In the genomic region with DNA sequence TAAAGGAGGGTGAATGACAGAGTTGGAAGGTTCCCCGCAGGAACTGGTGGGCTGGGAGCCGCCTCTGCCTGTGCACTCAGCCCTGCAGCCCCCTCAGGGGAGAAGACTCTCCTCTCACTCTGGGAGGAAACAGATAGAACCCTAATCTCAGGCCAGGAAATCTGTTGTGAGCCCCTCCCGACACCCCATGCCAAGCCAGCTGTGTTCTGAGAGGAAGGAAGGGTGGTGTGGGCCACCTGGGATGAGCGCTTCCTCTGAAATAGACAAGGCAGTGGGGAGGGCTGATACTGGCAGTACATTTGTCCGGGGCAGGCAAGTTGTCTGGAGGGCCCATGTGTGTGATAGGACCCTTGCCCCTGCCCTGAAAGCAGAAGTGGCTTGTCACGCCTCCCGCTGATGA, we compare ENCODE assay signal across 12 mouse cellular contexts. TPM values are rescaled to one million over a fixed set of nuclear protein-coding genes. Genes with fewer than 3 reads are reported as not detected.
DNase-seq lines count a peak whose midpoint lies in the region; ATAC-seq lines count a peak whose summit lies in the region.
"Had no signal": no experiment of that assay in that cellular context is flagged by ENCODE, and none has a peak within 500 bp of the region (broad histone marks: within the 10 kb centered on the region; RNA-seq: fewer than 3 reads in every experiment).

No protein-coding gene starts in this region.

- DNase-seq in embryonic facial prominence, embryonic 14.5 days (ENCODE audit: low spot score) = peak; percentile 9
- no peak for DNase-seq in embryonic facial prominence, embryonic 10.5 days (ENCODE audit: low spot score)
- no peak for DNase-seq in midbrain, embryonic 10.5 days (ENCODE audit: low spot score)
- no peak for DNase-seq in midbrain, embryonic 11.5 days (ENCODE audit: low spot score, missing footprints)
- no peak for DNase-seq in liver, embryonic 11.5 days (ENCODE audit: low spot score)
- peak; percentile 52 for DNase-seq in thymus, postnatal 25 days
- DNase-seq: cerebellum, adult 18-20 months had no signal

- ATAC-seq in embryonic facial prominence, embryonic 14.5 days (ENCODE audit: low read depth) = no peak
- no peak for ATAC-seq in midbrain, embryonic 11.5 days (ENCODE audit: low FRiP score)
- peak; percentile 47; the same call in 1 of the 2 replicates for ATAC-seq in liver, embryonic 11.5 days (replicated peaks; ENCODE audit: low FRiP score)
- no peak for ATAC-seq in erythroblast, adult 5-6 weeks (replicated peaks; ENCODE audit: low FRiP score, poor library complexity, severe bottlenecking)
- ATAC-seq in erythroid progenitor cell, adult 5-6 weeks (replicated peaks; ENCODE audit: low FRiP score, poor library complexity, severe bottlenecking) = no peak
- ATAC-seq: midbrain, embryonic 13.5 days had no signal

- H3K36me3 ChIP-seq in embryonic facial prominence, embryonic 14.5 days (ENCODE audit: control insufficient read depth, insufficient read depth, low read length) = no peaks in the 10 kb centered on the region
- H3K36me3 ChIP-seq in embryonic facial prominence, embryonic 10.5 days (replicated peaks) = no peaks in the 10 kb centered on the region
- H3K36me3 ChIP-seq in midbrain, embryonic 10.5 days = no peaks in the 10 kb centered on the region
- no peaks in the 10 kb centered on the region for H3K36me3 ChIP-seq in midbrain, embryonic 11.5 days (ENCODE audit: control insufficient read depth, insufficient read depth, low read length)
- no peaks in the 10 kb centered on the region for H3K36me3 ChIP-seq in liver, embryonic 11.5 days (ENCODE audit: control insufficient read depth, insufficient read depth, low read length)
- H3K36me3 ChIP-seq: G1E; limb, embryonic 13.5 days; midbrain, embryonic 13.5 days had no signal

- WGBS in embryonic facial prominence, embryonic 14.5 days = 73% methylated on average over 7 of the region's 7 CpGs
- WGBS in embryonic facial prominence, embryonic 10.5 days = 72% methylated on average over 7 of the region's 7 CpGs
- WGBS in midbrain, embryonic 10.5 days = 79% methylated on average over 7 of the region's 7 CpGs
- WGBS in midbrain, embryonic 11.5 days = 80% methylated on average over 7 of the region's 7 CpGs
- 36% methylated on average over 7 of the region's 7 CpGs for WGBS in liver, embryonic 11.5 days

- H3K4me1 ChIP-seq in embryonic facial prominence, embryonic 14.5 days (ENCODE audit: control insufficient read depth, insufficient read depth, low read length) = peaks cover 29% of the 10 kb centered on the region
- H3K4me1 ChIP-seq in embryonic facial prominence, embryonic 10.5 days = peaks cover 29% of the 10 kb centered on the region
- peaks cover 32% of the 10 kb centered on the region for H3K4me1 ChIP-seq in midbrain, embryonic 10.5 days
- no peaks in the 10 kb centered on the region for H3K4me1 ChIP-seq in midbrain, embryonic 11.5 days (ENCODE audit: control insufficient read depth, insufficient read depth, low read length)
- no peaks in the 10 kb centered on the region; the same call in 1 of the 2 replicates for H3K4me1 ChIP-seq in liver, embryonic 11.5 days (replicated peaks; ENCODE audit: control insufficient read depth, insufficient read depth, low read length)

- no peak overlapping the region for H3K27ac ChIP-seq in embryonic facial prominence, embryonic 14.5 days (replicated peaks; ENCODE audit: low read depth, low read length)
- no peak overlapping the region; the same call in 1 of the 2 replicates for H3K27ac ChIP-seq in embryonic facial prominence, embryonic 10.5 days (replicated peaks)
- H3K27ac ChIP-seq in midbrain, embryonic 10.5 days (replicated peaks) = peak overlapping the region; percentile 42; the same call in 1 of the 2 replicates
- no peak overlapping the region for H3K27ac ChIP-seq in midbrain, embryonic 11.5 days (ENCODE audit: low read depth, low read length)
- H3K27ac ChIP-seq in liver, embryonic 11.5 days (ENCODE audit: low read depth, low read length) = no peak overlapping the region
- H3K27ac ChIP-seq: limb, embryonic 13.5 days; midbrain, embryonic 13.5 days had no signal

- 0 out of 2 replicates have a peak, but pooled peaks cover 6% of the 10 kb centered on the region for H3K9me3 ChIP-seq in embryonic facial prominence, embryonic 14.5 days (ENCODE audit: control insufficient read depth, low read length)
- H3K9me3 ChIP-seq in embryonic facial prominence, embryonic 10.5 days = 0 out of 2 replicates have a peak, but pooled peaks cover 2% of the 10 kb centered on the region
- H3K9me3 ChIP-seq in midbrain, embryonic 10.5 days (replicated peaks) = no peaks in the 10 kb centered on the region
- no peaks in the 10 kb centered on the region for H3K9me3 ChIP-seq in midbrain, embryonic 11.5 days (ENCODE audit: control insufficient read depth, low read length)
- no peaks in the 10 kb centered on the region for H3K9me3 ChIP-seq in liver, embryonic 11.5 days (ENCODE audit: control insufficient read depth, low read length)
- H3K9me3 ChIP-seq: G1E; midbrain, embryonic 13.5 days had no signal

- H3K4me2 ChIP-seq in embryonic facial prominence, embryonic 14.5 days (ENCODE audit: low read depth, low read length) = no peak overlapping the region
- H3K4me2 ChIP-seq in midbrain, embryonic 11.5 days = no peak overlapping the region
- no peak overlapping the region for H3K4me2 ChIP-seq in liver, embryonic 11.5 days
- H3K4me2 ChIP-seq: limb, embryonic 13.5 days; midbrain, embryonic 13.5 days had no signal

- no peak overlapping the region for H3K4me3 ChIP-seq in embryonic facial prominence, embryonic 14.5 days (ENCODE audit: low read depth, low read length)
- no peak overlapping the region for H3K4me3 ChIP-seq in embryonic facial prominence, embryonic 10.5 days
- H3K4me3 ChIP-seq in midbrain, embryonic 10.5 days = no peak overlapping the region
- no peak overlapping the region for H3K4me3 ChIP-seq in midbrain, embryonic 11.5 days (ENCODE audit: low read depth, low read length)
- H3K4me3 ChIP-seq in liver, embryonic 11.5 days (ENCODE audit: low read depth, low read length) = no peak overlapping the region
- H3K4me3 ChIP-seq: limb, embryonic 13.5 days; midbrain, embryonic 13.5 days had no signal

- H3K27me3 ChIP-seq in embryonic facial prominence, embryonic 14.5 days (replicated peaks; ENCODE audit: control insufficient read depth, insufficient read depth, low read length) = no peaks in the 10 kb centered on the region
- peaks cover 22% of the 10 kb centered on the region for H3K27me3 ChIP-seq in embryonic facial prominence, embryonic 10.5 days (replicated peaks; ENCODE audit: low read depth, poor library complexity, severe bottlenecking)
- peaks cover 23% of the 10 kb centered on the region; the same call in 1 of the 2 replicates for H3K27me3 ChIP-seq in midbrain, embryonic 10.5 days (ENCODE audit: low read depth, poor library complexity, severe bottlenecking)
- H3K27me3 ChIP-seq in midbrain, embryonic 11.5 days (ENCODE audit: control insufficient read depth, insufficient read depth, low read length) = no peaks in the 10 kb centered on the region
- H3K27me3 ChIP-seq in liver, embryonic 11.5 days (replicated peaks; ENCODE audit: control insufficient read depth, insufficient read depth, low read length) = peaks cover 6% of the 10 kb centered on the region; the same call in 1 of the 2 replicates
- H3K27me3 ChIP-seq: midbrain, embryonic 13.5 days had no signal

- no peak overlapping the region for H3K9ac ChIP-seq in embryonic facial prominence, embryonic 14.5 days (ENCODE audit: low read depth, low read length)
- no peak overlapping the region for H3K9ac ChIP-seq in midbrain, embryonic 11.5 days (ENCODE audit: low read length)
- H3K9ac ChIP-seq in liver, embryonic 11.5 days (ENCODE audit: low read depth, low read length) = no peak overlapping the region
- H3K9ac ChIP-seq: limb, embryonic 13.5 days; midbrain, embryonic 13.5 days had no signal

RNA-seq across cellular contexts. Expression of a gene that starts 18.5 kb away (rescaled TPM):
- polyA plus RNA-seq in embryonic facial prominence, embryonic 14.5 days (2014; fragmentation: Nextera tagmentation; extraction: Ambion mirVana) = 67.1 and 68.4 TPM in 2 replicates
- polyA plus RNA-seq in embryonic facial prominence, embryonic 10.5 days (2016; fragmentation: Nextera tagmentation; extraction: Ambion mirVana) = 86.5 and 88.8 TPM in 2 replicates
- 76.9 and 82.6 TPM in 2 replicates for polyA plus RNA-seq in midbrain, embryonic 10.5 days (2016; fragmentation: Nextera tagmentation; extraction: Ambion mirVana)
- 85.7 and 89.2 TPM in 2 replicates for polyA plus RNA-seq in midbrain, embryonic 11.5 days (2014; fragmentation: Nextera tagmentation; extraction: Ambion mirVana)
- 77.7 and 82.7 TPM in 2 replicates for polyA plus RNA-seq in liver, embryonic 11.5 days (2014; fragmentation: Nextera tagmentation; extraction: Ambion mirVana)
- 22.5 and 49.5 TPM in 2 replicates for total RNA-seq in erythroblast, adult 5-6 weeks (2015; ENCODE audit: low replicate concordance)
- 11.8 and 28.7 TPM in 2 replicates for total RNA-seq in erythroblast, adult 5-6 weeks (2017; ENCODE audit: low replicate concordance)
- total RNA-seq in erythroid progenitor cell, adult 5-6 weeks (2015; ENCODE audit: low replicate concordance) = 50.5 and 117 TPM in 2 replicates
- total RNA-seq in erythroid progenitor cell, adult 5-6 weeks (2017; ENCODE audit: low replicate concordance) = 34.1 and 47.1 TPM in 2 replicates

Comparison
In these comparisons a context has a peak if more than half of its experiments do, and no peak if none do; other contexts are left out.
1. DNase-seq: peak in embryonic facial prominence, embryonic 14.5 days (single experiment) and thymus, postnatal 25 days (single experiment); none in embryonic facial prominence, embryonic 10.5 days (single experiment), midbrain, embryonic 10.5 days (single experiment), midbrain, embryonic 11.5 days (single experiment) and liver, embryonic 11.5 days (single experiment).